Mouse (Mus musculus): ENCODE measurements around the gene Ear6.
"Not testable (repeated sequence)": the region's sequence is repeated elsewhere in the genome, so short reads cannot be mapped to it uniquely, and the experiment has no call there.

Gene Ear6

DNA sequence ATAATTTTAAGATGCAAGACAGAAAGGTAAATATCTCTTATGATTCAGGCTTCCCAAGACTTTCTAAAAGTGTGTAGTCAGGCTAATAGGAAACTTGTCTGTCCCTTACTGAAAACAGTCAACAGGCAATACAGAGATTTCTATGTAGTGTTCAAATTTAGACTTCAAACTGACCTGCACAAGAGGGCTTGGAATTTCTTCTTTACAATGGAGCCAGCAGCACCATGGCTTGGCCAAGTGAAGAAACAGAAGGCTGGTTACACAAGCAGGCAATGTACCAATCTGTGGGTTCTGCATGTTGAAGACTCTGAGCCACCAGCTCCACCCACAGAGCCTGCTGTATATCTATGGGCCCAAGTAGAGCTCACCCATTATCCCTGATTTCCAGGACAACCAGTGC, at the start of gene Ear6:
Gene Ear6, plus strand, starts transcription at position 301 of the 400 bp plus-strand sequence.
- no peak for DNase-seq (ENCODE audit: low read depth, low spot score)

DNA sequence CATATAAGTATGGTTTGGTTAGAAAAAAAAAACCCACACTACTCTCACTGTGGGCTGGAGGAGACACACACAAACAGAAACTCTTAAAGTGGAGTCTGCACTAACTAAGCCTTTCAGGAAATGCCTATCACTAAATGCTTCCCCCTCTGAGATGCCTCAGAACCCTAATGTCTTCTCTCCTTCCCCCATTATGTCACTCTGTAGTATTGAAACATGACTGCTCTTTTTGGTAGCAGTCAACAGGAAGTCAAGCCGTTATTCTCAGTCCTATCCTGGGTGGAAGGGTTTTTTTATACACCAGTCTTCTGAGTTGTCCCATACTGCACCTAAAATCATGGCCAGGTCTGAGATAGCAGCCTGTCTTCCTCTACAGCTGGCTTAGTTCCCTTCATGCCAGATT, 26.9 kb upstream of the Ear6 start:
- DNase-seq (ENCODE audit: low read depth, low spot score), result no peak

DNA sequence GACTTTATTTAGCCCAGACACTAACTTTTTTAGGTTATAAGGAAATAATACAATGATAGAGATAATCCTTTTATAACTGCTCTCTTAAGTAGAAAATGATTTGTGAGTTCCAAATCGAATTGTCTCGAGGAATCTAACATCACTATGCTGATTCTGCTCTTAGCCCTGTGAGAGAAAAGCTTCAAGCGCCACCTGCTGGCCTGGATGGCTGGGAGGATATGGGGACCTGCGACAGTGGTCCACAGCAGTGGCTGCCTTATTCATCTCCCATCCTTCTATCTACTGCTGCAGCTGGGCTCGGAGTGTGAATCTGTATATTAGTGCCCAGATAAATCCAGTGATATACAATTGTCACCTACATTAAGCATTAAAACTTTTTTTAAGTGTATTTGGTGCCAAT, 25.7 kb upstream of the Ear6 start:
- peak; percentile 15 for DNase-seq (ENCODE audit: low read depth, low spot score)

DNA sequence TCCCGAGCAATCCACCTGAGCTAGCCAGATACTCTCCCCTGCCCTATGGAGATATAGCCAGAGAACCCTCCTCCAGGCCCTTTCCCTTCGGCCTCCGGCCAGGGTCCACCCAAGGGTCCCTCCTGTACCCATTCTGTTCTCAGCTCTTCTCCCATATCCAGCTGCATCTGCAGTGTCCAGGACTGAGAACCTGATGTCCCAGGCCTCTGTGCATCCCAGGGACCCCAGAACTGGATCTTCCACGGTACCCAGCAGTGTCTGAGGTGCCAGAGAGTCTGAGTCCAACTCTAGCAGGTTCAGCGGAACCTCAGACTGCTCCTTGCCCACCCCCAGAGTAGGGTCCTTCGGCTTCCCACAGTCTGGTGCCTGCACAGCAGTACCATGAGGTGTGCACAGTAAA, 24.3 kb upstream of the Ear6 start:
- no peak for DNase-seq (ENCODE audit: low read depth, low spot score)

DNA sequence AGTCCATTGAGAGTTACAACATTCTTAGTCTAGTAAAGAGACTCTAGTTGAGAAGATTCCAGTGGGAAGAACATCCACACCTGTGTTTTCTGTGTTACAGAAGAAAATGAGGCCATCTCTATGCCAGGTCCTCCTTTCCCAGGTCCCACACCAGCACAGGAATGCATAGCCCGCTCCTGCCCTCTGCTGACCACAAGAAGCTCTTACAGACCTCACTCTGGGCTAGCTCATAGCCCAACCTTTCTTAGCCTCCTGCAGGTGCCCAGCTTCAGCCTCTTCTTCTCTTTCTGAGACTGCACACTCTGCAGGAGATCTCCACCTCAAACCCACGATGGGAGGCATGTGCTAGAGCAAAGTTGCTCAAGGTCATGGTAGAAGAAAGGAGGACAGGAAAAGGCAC, 15.0 kb upstream of the Ear6 start:
- DNase-seq (ENCODE audit: low read depth, low spot score), result not testable (repeated sequence)

DNA sequence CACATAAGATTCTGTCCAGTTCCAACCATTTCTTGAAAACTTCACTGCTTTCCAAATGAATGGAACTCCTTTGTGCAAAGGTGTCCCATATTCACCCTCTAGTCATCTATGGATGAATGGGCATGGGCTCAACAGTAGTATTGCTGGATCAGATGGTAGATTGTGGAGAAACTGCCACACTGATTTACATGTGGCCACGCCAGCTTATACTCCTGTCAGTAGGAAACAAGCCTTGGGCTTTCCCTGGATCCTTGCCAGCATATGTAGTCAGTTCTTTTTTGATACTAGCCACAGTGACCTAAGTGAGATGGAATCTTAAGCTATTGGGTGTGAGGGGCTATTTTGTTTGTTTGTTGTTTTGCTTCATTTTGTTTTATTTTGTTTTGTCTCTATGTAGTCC, 11.2 kb upstream of the Ear6 start:
- peak; percentile 59 for DNase-seq (ENCODE audit: low read depth, low spot score)

DNA sequence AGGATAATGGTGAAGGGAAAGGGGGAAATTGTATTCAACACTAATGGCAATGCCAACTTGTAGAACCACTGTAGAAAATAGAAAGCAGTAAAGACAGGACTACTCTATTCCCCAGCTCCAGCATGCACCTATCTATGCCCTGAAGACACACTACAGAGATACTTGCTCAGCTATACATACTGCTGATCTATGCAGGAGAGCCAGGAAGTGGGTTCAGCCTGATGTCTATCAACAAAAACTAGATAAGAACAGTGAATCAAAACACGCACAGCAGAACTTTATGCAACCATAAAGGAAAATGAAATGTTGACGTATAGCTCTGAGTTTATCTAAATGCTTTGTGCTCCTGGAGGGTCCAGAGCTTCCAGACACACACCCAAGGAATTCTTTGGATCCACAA, 10.7 kb upstream of the Ear6 start:
- DNase-seq (ENCODE audit: low read depth, low spot score), result peak; percentile 65

DNA sequence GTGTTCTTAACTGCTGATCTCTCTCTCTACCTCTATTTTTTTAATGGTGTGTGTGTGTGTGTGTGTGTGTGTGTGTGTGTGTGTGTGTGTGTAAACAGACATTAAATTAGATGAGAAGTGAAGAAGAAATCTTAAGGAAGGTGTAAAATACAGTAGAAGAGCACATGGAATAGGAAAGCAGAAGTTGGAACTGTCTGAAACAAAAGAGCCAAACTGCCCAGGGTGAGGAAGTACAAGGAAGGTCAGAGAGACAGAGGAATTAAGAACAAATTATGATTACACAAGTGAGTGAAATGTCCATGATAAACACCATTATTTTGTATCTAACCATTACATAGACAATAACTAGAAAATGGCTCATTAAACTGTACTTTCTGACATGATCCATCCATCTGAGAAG, 9.6 kb upstream of the Ear6 start:
- DNase-seq (ENCODE audit: low read depth, low spot score), result no peak

DNA sequence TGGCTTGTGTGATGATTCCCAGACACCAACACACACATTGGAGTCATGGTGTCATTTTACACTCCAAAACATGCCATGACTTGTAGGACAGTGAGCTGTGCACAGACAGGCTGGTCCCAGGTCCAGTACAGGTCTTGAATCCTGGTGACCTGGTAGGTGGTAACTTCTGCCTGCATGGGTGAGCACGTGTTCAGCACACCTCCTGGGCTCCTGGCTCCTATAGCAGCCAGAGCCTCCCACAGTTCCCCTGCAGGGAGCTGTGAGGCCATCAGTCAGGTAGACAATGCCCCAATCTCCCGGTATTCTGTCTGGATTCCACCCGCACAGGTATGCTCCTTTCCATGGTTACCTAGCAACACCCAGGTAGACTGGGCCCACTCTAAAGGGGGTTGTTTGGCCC, 6.9 kb upstream of the Ear6 start:
- DNase-seq (ENCODE audit: low read depth, low spot score), result no peak

DNA sequence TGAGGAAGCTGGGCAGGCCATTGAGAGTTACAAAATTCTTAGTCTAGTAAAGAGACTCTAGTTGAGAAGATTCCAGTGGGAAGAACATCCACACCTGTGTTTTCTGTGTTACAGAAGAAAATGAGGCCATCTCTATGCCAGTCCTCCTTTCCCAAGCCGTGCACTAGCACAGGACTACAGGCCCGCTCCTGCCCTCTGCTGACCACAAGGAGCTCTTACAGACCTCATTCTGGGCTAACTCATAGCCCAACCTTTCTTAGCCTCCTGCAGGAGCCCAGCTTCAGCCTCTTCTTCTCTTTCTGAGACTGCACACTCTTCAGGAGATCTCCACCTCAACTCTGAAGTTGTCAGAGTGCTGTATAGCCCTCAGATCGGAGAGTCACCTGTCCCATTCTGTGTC, 2.5 kb upstream of the Ear6 start:
- peak; percentile 12 for DNase-seq (ENCODE audit: low read depth, low spot score)

DNA sequence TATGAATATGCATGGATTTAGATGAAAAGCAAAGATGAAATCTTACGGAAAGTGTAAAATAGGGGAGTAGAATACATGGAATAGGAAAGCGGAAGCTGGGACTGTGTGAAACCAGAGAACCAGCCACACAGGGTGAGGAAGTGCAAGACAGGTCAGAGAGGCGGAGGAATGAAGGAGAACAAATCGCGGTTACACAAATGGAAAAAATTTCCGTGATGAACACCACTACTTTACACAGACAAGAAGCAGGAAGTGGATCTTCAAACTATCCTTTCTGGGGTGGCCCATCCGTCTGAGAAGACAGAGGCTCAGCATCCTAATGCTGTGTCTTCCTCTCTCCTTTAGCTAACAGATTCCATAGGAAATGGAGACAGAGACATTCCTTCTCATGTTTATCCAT, 1.8 kb downstream of the Ear6 start:
- peak; percentile 10 for DNase-seq (ENCODE audit: low read depth, low spot score)

DNA sequence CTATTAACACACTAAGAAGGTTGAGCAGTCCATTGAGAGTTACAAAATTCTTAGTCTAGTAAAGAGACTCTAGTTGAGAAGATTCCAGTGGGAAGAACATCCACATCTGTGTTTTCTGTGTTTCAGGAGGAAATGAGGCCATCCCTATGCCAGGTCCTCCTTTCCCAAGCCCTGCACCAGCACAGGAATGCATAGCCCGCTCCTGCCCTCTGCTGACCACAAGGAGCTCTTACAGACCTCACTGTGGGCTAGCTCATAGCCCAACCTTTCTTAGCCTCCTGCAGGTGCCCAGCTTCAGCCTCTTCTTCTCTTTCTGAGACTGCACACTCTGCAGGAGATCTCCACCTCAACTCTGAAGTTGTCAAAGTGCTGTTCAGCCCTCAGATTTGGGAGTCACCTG, 10.1 kb downstream of the Ear6 start:
- DNase-seq (ENCODE audit: low read depth, low spot score), result not testable (repeated sequence)

DNA sequence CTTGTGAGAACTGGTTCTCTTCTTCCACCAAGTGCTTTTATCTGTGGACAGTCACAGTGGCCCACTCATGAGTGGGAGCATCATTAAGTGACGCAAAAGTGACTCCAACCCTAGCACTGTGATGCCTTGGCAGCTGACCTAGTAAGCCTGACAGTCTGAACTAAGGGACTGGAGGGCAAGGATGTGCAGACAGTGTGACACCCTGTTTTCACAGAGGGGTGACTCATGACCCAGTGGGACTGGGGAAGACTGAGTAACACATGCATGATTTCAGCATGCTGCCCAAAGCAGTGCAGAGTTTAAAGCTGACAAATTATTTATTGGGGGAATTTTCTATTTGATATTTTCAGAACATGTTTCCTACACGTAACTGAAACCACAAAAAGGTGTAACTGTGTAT, 17.3 kb downstream of the Ear6 start:
- DNase-seq (ENCODE audit: low read depth, low spot score), result no peak

DNA sequence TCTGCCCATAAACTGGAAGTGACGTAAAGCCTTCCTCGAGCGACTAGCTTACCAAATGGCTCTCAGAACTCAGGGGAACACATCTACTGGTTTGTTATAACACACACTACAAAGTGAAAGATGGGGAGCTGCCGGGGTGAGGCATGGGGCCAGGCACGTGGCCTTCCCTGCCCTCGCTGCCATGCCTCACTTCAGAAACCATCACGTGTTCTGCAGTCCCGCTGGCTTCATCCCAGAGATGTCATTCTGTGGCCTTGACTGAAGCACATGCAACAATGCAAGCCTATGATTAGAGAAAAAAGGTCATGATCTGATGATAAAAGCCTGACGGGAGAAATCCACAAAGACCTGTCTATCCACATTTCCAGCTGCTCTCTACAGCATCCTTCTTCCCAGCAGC, 18.2 kb downstream of the Ear6 start:
- no peak for DNase-seq (ENCODE audit: low read depth, low spot score)

DNA sequence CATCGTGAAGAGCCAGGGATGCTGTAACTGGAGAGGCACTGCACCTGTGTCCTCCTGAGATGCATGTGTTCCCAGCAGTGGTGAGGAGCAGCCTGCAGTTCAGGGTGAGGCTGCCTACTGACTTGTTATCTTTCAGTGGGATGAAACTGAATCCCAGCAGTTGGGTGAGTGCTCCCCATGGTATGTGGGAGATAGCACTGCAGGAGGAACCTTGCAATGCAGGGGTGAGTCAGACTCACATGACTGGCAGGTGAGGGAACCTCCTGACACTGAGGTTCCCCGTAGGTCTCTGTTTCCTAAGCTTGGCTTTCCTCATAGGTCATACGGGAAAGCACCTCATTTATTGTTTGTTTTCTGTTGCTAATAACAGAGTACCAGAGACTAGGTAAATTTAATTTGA, 24.0 kb downstream of the Ear6 start:
- DNase-seq (ENCODE audit: low read depth, low spot score), result no peak

DNA sequence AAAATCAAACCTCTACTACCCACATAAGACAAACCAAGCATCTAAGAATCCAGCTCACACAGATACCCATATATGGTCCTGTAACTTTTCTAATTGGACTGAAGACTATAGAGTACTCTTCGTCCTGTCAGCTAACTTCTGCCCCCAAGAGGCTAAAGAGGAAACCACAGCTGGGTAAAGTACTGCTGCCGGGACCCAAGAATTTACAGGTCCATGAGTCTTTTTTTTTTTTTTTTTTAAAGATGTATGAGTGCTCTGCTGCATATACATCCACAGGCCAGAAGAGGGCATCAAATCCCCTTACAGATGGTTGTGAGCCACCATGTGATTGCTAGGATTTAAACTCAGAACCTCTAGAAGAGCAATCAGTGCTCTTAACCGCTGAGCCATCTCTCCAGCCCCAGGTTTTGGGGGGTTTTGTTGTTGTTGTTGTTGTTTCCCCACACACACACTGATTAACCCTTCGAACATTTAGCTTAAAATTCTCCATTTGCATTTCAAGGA, 30.1 kb downstream of the Ear6 start:
- DNase-seq (ENCODE audit: low read depth, low spot score), result peak; percentile 95

DNA sequence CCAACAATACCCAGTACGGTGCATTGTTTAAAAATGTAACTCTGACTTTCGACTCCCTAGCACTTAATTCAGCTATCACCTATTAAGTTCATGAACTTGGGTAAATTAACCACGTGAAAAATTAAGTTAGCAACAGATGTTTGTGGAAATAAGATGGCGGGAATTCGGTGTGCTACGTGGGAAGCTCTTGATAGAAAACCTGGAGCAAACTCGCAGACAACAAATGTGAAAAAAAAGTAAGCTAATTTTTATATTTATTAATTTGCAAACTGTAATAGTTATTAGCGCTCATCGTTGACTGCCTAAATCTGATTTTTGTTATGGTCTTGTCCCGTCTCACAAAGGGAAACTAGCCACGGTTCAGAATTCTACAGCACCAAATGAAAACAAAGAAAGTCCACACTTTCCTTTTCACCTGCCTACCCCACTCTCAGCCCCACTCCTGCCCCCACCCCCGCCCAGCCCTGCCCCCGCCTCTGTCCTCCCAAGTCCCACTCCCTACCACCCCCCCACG, 30.6 kb downstream of the Ear6 start:
- DNase-seq (ENCODE audit: low read depth, low spot score), result no peak

DNA sequence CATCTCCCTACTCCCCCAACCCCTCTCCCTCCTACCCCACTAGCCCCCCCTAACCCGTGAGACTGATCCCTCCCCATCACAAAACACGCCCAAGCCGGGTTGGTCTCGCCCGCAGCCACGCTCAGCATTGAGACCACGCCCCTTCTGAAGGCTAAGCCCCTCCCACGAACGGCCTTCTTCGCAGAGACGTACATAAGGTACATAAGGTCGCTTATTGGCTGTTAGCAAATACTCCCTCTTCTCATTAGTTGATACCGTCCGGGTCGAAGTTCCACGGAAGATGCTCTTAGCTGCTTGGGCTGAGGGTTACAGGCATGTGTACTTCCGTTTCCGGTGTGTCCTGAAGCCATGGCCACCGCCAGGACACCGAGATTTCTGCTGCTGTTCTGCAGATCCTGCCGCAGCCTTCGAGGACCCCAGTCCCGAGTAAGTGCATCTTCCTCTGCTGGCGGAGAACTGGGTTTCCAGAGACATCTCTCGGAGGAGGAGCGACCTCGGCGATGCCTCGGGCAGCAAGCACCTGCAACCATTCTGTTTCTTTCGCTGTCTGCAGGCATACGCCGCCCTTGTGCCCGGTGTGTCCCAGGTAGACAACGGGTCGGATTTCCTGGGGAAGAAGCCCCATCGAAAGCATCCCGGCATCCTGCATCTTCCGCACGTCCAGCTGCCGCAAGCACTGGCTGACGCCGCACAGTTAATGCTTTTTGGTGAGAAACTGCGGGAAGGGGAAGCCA, 31.3 kb downstream of the Ear6 start, which contains the start of gene Mettl17:
Gene Mettl17, plus strand, starts transcription at position 245 of the 734 bp plus-strand sequence.
- peak; percentile 98 for DNase-seq (ENCODE audit: low read depth, low spot score)

DNA sequence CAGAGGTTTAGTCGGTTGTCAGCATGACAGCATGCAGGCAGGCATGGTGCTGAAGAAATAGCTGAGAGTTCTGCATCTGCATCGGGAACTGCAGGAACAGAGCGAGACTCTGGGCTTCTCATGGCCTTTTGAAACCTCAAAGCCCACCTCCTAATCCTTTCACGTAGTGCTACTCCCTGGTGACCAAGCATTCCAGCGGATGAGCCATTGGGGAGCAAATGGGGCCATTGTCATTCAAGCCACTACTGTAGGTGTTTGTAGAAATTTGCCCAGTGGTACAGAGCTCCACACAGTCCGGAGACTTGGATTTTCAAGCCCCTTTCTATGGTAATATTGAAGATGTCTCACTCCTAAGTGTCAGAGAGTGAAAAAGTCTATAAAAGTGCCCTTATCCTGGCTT, 32.6 kb downstream of the Ear6 start:
- no peak for DNase-seq (ENCODE audit: low read depth, low spot score)

DNA sequence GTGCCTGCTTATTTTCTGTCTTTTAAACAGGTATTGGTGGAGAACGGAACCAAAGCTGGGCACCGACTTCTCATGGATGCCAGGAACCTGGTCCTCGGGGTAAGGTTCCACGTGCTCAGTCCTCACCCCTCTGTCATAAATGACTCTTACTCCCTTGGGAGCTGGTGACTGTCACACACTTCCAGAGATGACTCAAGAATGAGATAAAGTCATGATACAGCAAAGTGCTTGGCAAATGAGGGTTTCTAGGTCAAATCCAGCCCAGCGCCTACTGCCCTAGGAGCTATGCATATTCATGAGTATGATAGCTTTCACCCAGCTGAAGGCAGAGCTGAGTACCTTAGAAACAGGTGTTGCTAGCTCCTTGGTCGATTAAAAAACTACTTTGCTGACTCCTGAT, 36.3 kb downstream of the Ear6 start:
- DNase-seq (ENCODE audit: low read depth, low spot score), result no peak

DNA sequence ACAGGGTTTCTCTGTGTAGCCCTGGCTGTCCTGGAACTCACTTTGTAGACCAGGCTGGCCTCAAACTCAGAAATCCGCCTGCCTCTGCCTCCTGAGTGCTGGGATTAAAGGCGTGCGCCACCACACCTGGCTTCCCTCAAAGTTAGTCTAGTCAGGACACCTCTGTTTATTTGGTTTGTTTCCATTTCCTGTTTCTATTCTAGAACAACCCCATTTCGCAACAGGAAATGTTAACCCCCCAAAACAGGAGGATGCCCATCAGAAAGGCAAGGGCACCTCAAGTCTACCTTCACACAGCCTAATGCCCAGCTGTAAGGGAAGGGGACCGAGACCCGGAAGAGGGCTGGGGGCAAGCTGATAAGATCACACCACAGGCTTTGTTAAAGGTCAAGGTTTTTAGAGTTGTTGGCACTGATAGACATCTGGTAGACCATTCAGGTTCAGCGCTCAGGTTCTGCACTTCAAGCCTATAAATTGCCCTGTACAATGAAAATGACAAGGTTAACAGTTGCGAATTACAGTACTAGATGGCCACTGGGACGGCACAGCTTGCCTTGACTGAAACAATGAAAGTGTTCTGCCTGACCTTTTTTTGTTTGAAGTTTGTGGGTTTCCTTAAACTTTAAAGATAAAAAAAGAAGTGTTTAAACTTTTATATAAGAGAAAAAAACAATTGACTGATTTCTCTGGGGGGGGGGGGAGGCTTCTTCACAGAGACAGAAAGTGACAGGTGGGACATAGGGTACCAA, 38.9 kb downstream of the Ear6 start, which contains the start of gene Slc39a2:
Gene Slc39a2, plus strand, starts transcription at position 699 of the 749 bp plus-strand sequence.
- DNase-seq (ENCODE audit: low read depth, low spot score), result no peak

DNA sequence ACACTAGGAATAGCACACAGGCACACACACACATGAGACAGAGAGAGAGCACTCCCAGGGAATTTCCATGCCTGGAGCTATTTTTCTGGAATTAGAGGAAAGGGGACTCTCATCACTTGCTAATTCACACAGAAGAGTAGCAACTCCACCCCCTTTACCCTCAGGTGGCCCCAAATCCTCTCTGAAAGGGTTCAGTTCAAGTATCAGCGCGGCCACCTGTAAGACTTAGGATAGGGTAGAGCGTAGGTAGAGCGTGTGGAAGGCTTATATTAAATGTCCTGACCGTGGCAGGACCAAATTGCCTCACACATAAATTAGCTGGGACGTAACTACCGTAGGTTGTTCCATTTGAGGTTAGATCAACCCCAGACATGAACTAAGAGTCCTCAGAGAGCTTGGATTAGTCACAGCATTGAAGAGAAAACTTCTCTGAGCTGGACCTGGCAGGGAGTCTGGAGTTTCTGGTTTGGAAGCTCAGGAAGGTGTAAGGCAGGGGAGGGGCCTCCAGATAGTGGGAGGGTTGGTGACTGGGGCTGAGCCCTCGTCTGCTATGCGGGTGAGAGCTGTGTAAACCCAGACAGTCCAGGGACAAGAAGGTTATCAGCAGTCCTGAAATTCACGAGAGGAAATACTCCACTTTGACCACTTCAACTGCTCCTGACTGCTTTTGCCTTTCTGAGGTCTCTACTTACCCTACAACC, 39.7 kb downstream of the Ear6 start:
- no peak for DNase-seq (ENCODE audit: low read depth, low spot score)
